Mouse (Mus musculus): ENCODE measurements around the gene Adprh. TPM values are rescaled to one million over a fixed set of nuclear protein-coding genes. Genes with fewer than 3 reads are reported as not detected.

Gene Adprh
- total RNA-seq, 4 experiments from 2014 or later, result 53.6 to 58.5 (median 55.7) TPM

DNA sequence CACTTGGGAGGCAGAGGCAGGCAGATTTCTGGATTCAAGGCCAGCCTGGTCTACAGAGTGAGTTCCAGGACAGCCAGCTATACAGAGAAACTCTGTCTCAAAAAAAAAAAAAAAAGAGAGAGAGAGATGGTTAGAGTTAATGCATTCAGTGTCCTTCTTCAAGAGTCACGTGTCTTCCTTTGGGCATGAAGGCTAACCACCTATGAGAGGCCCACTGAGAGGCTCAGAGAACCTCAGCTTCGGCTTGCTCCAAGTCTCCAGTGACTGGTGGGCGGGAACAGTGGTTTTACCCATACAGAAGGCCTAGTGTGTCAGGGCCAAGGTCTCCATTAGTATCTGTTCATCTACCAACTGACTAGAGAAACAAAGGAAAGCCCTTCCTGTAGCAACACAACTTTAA, 53.4 kb downstream of the Adprh start:
- no peak for DNase-seq (ENCODE audit: low spot score in 2 of 2)

DNA sequence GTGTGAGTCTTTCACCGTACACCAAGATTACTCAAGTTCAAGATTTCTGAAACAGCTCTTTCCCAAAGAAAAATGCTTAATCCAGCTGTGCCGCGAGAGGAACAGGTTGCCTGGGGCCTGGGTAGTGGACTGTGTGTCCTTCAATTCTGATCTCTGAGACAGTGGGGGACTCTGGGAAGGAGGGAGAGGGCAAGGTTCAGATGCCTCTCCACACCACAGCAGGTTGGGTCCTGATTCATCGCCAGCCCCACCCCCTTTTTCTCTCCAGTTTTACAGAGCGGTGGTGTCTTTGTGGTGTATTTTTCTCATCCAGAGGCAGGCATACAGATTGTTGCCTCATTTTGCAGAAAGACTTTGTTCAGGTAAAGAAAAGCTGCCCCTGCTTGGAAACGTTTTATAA, 54.2 kb downstream of the Adprh start:
- no peak for DNase-seq (ENCODE audit: low spot score in 2 of 2)

DNA sequence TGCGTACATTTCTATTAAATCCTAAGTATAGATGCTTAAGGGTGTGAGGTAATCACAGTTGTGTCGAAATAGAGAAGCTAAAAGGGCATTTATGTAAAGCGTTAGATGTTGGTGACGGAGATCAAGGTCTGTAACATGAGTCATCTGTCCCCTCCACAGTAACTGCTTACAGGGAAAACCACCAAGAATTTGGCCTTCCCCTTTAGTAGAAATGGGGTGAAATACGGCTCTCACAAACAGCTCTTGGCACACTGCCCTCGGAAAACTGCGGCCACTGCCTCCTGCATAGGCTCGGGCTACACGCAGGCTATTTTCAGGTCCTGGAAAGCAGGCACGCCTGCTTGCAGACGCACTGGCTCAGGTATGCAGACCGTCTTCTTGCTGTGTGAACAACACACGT, 56.3 kb downstream of the Adprh start:
- no peak for DNase-seq (ENCODE audit: low spot score in 2 of 2)

DNA sequence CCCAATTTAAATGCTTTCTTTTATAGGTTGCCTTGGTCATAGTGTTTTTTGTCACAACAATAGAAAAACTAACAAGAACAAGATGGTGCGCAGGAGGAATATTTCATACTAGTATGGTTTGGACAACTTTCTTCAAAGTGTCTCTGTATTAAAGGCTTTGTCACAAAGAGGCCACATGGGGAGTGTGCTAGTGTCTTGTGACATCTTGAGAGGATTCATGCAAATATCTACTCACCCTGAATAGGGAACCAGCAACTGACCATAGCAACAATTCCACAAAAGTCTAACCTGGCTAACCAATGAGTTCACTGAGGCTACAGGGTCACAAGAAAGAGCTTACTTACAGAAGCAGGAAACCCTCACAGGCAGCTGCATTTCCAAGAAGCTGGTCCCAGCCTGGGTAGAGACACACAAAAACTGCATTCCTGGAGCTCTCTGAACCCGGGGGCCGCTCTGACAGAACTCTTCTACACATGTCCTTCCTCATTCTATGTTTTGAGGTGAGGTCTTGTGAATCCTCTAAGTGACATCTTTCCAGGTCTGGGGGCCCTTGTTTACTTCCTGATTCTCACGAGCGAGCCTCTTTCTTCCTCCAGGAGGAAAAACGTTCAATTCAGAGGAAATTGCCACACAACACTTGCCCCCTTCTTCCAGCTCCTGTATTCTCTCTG, 57.3 kb downstream of the Adprh start:
- DNase-seq (ENCODE audit: low spot score in 2 of 2), result no peak

DNA sequence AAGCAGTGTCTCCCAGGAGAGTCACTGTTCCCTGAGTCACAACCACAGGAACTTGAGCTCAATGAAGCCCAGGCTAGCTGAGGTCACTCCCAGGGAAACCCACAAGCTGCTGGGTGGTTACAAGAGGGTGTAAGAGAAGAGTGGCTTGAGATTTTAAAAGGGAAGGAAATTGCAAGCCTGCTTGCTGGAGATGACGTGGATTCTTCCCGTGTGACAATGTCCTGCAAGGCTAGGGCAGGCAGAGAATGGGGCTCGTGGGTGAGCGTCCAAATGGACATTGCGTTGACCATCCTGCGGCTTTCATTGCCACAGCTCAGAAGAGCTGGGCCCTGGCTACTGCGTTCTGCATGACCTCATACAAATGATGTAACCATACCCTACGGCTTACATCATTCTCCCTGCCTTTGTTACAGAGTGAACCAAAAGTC, 58.3 kb downstream of the Adprh start:
- no peak for DNase-seq (ENCODE audit: low spot score in 2 of 2)

Other genes with a start within 250 kb of the Adprh start
- gene Nr1i2, start 157.9 kb downstream of the Adprh start, total RNA-seq (2022), result under 1 TPM in 1 of 4 experiments, not detected in 3; 0.13 TPM
- 1 to 10 TPM; 1.1 to 1.6 (median 1.4) TPM for gene Maats1, start 110.6 kb downstream of the Adprh start, total RNA-seq (2022)
- 100 to 1,000 TPM; 100 to 149 (median 127) TPM for gene Cox17, start 105.7 kb downstream of the Adprh start, total RNA-seq (2022)
- not detected for gene Gm21987, start 105.7 kb downstream of the Adprh start, total RNA-seq (2022)
- under 1 TPM; 0.35 to 0.89 (median 0.52) TPM for gene Popdc2, start 90.5 kb downstream of the Adprh start, total RNA-seq (2022)
- gene Pla1a, start 19.6 kb downstream of the Adprh start, total RNA-seq (2022), result 1 to 10 TPM in 3 of 4 experiments, under 1 TPM in 1; 0.78 to 2.0 (median 1.9) TPM
- under 1 TPM; 0.44 to 0.71 (median 0.64) TPM for gene Cd80, start 2.9 kb upstream of the Adprh start, total RNA-seq (2022)
- gene Timmdc1, start 70.0 kb upstream of the Adprh start, total RNA-seq (2022), result 10 to 100 TPM; 24.6 to 32.1 (median 28.9) TPM
- 10 to 100 TPM; 43.1 to 49.4 (median 45.3) TPM for gene Poglut1, start 97.6 kb upstream of the Adprh start, total RNA-seq (2022)
- 10 to 100 TPM; 18.8 to 27.1 (median 22.8) TPM for gene Tmem39a, start 106.0 kb upstream of the Adprh start, total RNA-seq (2022)